Mouse (Mus musculus) embryonic facial prominence, embryonic 10.5 days (tissue): ENCODE data around the gene Sparcl1. TPM values are rescaled to one million over a fixed set of nuclear protein-coding genes. Genes with fewer than 3 reads are reported as not detected.

Experiments used
- DNase-seq: peaks from one replicate; pipeline ENCODE4 v3.0.0-alpha.2; 2017; ENCODE audit warnings: low spot score
- H3K27ac ChIP-seq: fragments of 300-500 bp; sonication (generic); replicated peaks from 2 replicates; pipeline ENCODE4 v1.5.1; 2016; ENCODE audit warnings: mild to moderate bottlenecking
- H3K27me3 ChIP-seq: fragments of 300-500 bp; sonication (generic); replicated peaks from 2 replicates; pipeline ENCODE4 v1.6.1; 2016; ENCODE audit warnings: low read depth, mild to moderate bottlenecking; ENCODE audit not compliant: poor library complexity, severe bottlenecking
- H3K36me3 ChIP-seq: fragments of 300-500 bp; sonication (generic); replicated peaks from 2 replicates; pipeline ENCODE4 v1.6.1; 2016; ENCODE audit warnings: mild to moderate bottlenecking, moderate library complexity
- H3K4me1 ChIP-seq: fragments of 300-500 bp; sonication (generic); 2 replicates; pipeline ENCODE4 v1.6.1; 2016
- H3K4me3 ChIP-seq: fragments of 300-500 bp; sonication (generic); 2 replicates; pipeline ENCODE4 v1.5.1; 2016; ENCODE audit warnings: mild to moderate bottlenecking, moderate library complexity
- H3K9me3 ChIP-seq: fragments of 300-500 bp; sonication (generic); 2 replicates; pipeline ENCODE4 v1.6.1; 2016; ENCODE audit warnings: mild to moderate bottlenecking
- WGBS: fragments of 180-500 bp; shearing (Covaris S2); methylation state at CpG from one replicate; pipeline ENCODE4 v1.1.7; 2016; 5-methylcytosine and 5-hydroxymethylcytosine counted together
- polyA plus RNA-seq: library from polyadenylated mRNA; unstranded; fragments of >200 nt; fragmentation: Nextera tagmentation; extraction: Ambion mirVana; gene quantifications from 2 replicates; pipeline ENCODE4 v1.2.1, GENCODE M21; 2016

The Sparcl1 gene
- polyA plus RNA-seq, 1 experiment from 2014 or later = 28.3 TPM

DNA sequence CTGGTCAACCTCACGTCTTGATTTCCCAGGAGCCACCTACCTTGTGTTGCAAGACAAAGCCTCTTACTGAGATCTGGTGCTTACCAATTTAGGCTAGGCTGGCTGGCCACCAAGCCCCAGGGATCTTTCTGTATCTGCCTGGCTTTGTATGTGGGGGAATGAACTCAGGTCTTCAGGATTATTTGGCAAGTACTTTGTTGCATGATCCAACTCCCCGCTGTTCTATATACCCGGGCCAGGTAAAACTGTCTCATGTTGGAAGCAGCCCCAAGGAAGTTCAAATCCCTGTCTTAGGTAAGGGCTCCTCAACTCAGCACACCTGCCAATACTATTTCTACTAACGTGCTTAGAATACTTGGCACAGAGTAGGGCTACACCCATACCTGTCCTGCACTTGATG, 17.4 kb upstream of the Sparcl1 start:
- DNase-seq = no peak
- Histone ChIP-seq H3K9me3 (no peaks in the 10 kb centered on the region), H3K27me3 (no peaks in the 10 kb centered on the region), H3K36me3 (no peaks in the 10 kb centered on the region), H3K4me1 (peaks cover 21% of the 10 kb centered on the region), H3K4me3 (no peak overlapping the region), H3K27ac (no peak overlapping the region)
- 93% methylated on average over 4 of the region's 4 CpGs for WGBS

DNA sequence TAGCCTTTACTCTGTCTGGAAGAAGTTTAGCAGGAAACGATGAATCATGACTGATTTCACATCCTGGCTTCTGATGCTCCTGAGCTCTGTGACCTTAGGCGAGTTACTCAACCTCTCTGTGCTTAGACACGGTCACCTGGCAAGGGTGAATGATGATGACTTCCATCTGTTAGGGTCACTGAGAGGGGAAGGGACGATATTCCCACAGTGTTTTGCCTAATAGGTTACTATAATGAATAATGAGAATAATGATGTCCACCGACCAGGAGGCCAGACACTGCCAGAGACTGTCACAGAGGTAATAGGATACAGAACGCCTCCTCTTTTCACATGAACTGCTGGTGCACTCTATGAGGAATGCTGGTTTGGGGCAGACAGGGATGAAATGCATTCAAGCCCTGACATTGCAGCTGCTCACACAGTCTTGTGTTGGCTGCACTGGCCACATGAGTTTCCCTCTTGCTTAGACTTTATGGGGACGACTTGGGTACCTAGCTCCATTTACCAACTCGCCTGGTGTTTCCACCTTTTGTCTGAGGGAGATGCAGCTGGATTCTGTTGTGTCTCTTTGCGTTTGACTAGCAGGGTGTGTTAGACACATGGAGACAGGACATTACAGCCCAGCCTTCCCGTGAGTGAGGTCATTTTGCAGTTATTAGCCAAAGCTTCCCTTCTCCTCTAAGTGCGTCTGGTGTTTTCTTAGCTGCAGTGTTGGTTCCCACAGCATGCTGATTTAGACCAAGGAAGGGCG, 14.9 kb upstream of the Sparcl1 start:
- Histone ChIP-seq H3K4me3 (no peak overlapping the region), H3K9me3 (no peaks in the 10 kb centered on the region), H3K27me3 (no peaks in the 10 kb centered on the region), H3K4me1 (peaks cover 21% of the 10 kb centered on the region), H3K36me3 (no peaks in the 10 kb centered on the region), H3K27ac (peak overlapping the region; percentile 81)
- DNase-seq = peak; percentile 51
- WGBS = 44% methylated on average over 12 of the region's 12 CpGs

DNA sequence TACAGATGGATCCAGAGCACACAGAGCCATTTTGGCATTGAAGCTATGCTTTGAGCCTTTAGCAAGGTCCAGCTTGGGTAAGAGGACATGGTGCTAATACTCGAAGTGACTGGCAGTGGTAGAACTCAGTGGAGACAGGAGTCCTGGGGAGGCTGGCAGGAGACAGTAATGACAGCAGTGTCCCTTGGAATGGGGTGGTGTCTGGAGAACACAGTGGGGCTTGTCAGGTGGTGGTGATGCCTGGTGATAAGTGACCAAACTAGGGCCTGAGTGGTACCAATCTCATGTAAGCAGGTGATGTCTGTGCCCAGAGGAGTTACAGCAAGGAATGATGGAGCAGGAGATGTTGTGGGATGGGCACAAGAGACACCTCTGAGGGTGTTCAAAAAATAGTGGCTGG, 13.8 kb upstream of the Sparcl1 start:
- no peak overlapping the region for H3K4me3 ChIP-seq
- H3K27me3 ChIP-seq = no peaks in the 10 kb centered on the region
- no peaks in the 10 kb centered on the region for H3K36me3 ChIP-seq
- 82% methylated on average over 1 of the region's 1 CpGs for WGBS
- no peaks in the 10 kb centered on the region for H3K9me3 ChIP-seq
- H3K27ac ChIP-seq = no peak overlapping the region
- H3K4me1 ChIP-seq = peaks cover 21% of the 10 kb centered on the region
- no peak for DNase-seq

DNA sequence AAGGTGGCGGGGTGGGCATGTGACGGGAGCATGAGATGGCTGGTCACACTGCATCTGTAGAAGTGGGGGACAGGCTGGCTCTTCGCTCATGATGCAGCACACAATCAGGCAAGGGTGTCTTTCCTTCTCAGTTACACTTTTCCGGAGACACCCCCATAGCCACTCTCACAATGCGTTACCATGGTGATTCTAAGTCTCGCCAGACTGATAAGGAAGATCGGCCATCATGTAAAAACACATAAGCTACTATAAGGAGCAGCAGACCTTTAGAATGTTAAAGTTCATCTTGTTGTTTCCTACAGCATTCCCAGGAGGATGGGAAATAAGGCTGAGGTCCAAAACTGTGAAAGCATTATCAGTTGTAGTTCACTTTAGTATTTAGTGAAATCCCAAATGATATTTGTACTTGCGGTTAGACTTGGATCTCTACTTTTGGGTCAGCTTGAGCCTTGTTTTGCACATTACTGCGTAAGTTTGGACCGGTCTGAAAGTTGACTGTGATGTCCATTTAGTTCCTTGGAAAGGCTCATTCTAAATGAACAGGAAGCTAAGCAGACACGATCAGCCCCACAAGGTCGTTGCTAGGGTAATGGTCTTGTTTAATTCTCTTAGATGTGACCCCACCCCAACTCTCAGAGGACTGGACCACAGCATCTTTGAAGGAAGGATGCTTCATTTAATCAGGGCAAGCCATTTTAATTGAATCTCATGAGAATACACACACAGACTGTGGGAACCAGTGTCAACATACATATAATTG, 13.2 kb upstream of the Sparcl1 start:
- WGBS = 89% methylated on average over 12 of the region's 12 CpGs
- H3K27me3 ChIP-seq = no peaks in the 10 kb centered on the region
- H3K36me3 ChIP-seq = no peaks in the 10 kb centered on the region
- H3K4me1 ChIP-seq = peaks cover 21% of the 10 kb centered on the region
- DNase-seq = no peak
- H3K9me3 ChIP-seq = no peaks in the 10 kb centered on the region
- H3K4me3 ChIP-seq = no peak overlapping the region
- no peak overlapping the region for H3K27ac ChIP-seq

DNA sequence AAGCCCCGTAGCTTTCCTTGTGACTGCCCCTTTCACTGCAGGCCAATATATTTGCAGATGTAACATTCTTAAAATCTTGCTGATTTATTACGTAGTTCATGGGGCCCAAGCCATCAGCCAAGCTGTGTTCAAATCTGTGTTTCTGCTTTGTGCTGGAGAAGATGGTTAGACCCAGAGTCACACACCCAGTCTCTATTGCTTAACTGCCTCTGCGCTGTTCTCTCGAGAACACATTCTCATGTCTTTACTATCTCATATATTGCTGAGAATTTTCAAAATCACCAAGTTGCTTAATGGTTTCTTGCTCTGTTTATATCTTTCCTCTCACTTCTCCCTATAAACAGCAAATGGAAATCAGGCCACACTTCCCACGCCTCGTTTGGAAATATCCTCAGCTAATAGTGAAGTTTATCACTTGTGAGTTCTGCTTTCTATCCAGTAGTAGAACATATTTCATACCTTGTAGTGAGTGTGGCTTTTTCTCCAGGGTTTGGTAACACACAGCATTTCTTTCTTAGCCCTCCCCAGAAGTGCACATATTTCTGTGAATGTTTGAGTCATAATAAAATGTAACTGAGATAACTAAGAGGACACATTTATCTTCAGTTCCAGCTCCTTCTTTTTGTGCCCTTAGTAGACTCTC, 10.6 kb upstream of the Sparcl1 start:
- no peak overlapping the region for H3K4me3 ChIP-seq
- H3K27ac ChIP-seq = no peak overlapping the region
- H3K9me3 ChIP-seq = no peaks in the 10 kb centered on the region
- no peak for DNase-seq
- H3K27me3 ChIP-seq = no peaks in the 10 kb centered on the region
- H3K36me3 ChIP-seq = no peaks in the 10 kb centered on the region
- WGBS = 91% methylated on average over 6 of the region's 6 CpGs
- peaks cover 21% of the 10 kb centered on the region for H3K4me1 ChIP-seq

DNA sequence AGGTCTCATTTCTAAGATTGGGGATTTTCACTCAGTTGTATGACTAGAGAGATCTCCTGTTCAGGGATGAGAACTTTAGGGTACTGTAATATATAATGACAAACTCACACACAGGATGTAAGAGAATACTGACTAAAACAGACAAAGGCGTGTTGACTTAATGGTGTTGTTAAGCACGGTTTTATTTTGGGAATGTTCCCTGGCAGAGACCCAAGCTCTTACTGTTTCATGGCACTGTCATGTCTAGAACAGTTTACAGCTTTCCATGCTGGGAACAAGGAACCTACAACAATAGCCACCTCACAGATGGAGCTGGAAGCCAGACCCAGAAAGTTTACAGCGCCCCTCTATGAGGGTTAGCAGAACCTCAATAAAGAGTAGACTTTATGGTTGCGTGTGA, 2.4 kb upstream of the Sparcl1 start:
- H3K27ac ChIP-seq = no peak overlapping the region
- H3K4me1 ChIP-seq = peaks cover 38% of the 10 kb centered on the region
- WGBS = 95% methylated on average over 4 of the region's 4 CpGs

DNA sequence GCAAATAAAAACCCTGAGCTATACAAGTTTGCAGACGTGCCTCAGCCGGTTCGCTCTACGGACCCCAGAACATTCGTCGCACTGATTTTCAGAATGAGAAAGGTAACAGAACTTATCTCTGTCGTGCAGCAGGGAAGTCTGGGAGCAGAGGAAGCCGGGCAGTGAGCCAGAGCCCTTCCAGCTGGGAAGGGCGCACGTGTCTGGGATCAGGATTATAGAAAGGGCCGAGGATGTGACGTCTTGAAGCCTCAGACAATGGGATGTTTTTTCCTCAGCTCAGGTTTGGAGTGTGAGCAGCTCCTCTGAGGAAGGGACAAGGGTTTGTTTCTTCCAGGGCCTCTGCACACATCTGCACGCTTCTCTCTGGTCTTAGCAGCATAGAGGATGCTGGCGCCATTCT, 1.6 kb upstream of the Sparcl1 start:
- no peaks in the 10 kb centered on the region for H3K27me3 ChIP-seq
- H3K4me1 ChIP-seq = peaks cover 45% of the 10 kb centered on the region
- H3K9me3 ChIP-seq = no peaks in the 10 kb centered on the region
- H3K4me3 ChIP-seq = no peak overlapping the region
- 68% methylated on average over 14 of the region's 14 CpGs for WGBS
- no peak for DNase-seq
- peak overlapping the region; percentile 7; the same call in 1 of the 2 replicates for H3K27ac ChIP-seq
- H3K36me3 ChIP-seq = no peaks in the 10 kb centered on the region

More for the DNA sequence above, 2.4 kb upstream of the Sparcl1 start:
- DNase-seq = no peak
- Histone ChIP-seq H3K9me3 (no peaks in the 10 kb centered on the region), H3K4me3 (no peak overlapping the region), H3K27me3 (no peaks in the 10 kb centered on the region), H3K36me3 (no peaks in the 10 kb centered on the region)

DNA sequence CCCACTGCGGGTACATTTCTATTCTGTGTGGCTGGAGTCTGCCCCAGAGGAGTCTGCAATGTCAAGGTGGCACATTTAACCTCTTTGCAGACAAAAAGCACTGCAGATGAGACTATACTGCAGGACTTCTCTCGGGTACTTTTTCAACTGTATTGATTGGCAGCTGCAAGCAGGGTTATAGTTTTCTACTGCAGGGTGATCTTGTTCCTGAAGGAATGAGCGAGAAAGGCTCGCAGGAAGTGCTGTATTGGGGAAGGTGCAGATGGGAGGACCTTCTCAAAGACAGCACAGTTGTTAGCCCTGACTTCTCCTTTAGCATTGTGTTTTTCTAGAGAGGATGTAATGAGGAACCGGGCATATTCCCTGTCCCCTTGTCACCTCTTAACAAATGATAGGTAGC, 1.0 kb downstream of the Sparcl1 start:
- WGBS = 17% methylated on average over 5 of the region's 5 CpGs
- H3K36me3 ChIP-seq = no peaks in the 10 kb centered on the region
- peak overlapping the region; percentile 87 for H3K27ac ChIP-seq
- no peaks in the 10 kb centered on the region for H3K9me3 ChIP-seq
- peaks cover 71% of the 10 kb centered on the region for H3K4me1 ChIP-seq
- peak; percentile 20 for DNase-seq
- no peaks in the 10 kb centered on the region for H3K27me3 ChIP-seq
- peak overlapping the region; percentile 43 for H3K4me3 ChIP-seq

DNA sequence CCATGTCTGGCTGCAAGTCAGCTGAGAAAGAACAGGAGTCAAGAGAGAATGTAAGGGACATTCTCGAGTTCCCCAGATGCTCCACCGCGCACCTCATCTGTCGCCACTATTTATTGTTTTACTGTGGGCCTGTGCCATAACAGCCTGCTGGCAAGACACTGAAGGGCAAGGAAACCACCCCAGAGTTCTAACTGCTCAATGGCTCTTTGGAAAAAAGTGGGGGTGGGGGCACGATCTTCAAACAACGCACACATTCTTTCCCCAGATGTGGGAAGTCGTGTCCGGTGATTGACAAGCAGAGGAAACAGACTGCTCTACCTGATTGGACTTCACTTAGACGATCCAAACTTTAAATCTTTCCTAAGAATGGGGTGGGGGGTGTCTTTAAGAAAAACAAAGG, 1.5 kb downstream of the Sparcl1 start:
- Histone ChIP-seq H3K4me1 (peaks cover 74% of the 10 kb centered on the region), H3K9me3 (no peaks in the 10 kb centered on the region), H3K4me3 (peak overlapping the region; percentile 43), H3K36me3 (no peaks in the 10 kb centered on the region), H3K27me3 (no peaks in the 10 kb centered on the region), H3K27ac (peak overlapping the region; percentile 87)
- WGBS = 10% methylated on average over 9 of the region's 9 CpGs
- peak; percentile 69 for DNase-seq

DNA sequence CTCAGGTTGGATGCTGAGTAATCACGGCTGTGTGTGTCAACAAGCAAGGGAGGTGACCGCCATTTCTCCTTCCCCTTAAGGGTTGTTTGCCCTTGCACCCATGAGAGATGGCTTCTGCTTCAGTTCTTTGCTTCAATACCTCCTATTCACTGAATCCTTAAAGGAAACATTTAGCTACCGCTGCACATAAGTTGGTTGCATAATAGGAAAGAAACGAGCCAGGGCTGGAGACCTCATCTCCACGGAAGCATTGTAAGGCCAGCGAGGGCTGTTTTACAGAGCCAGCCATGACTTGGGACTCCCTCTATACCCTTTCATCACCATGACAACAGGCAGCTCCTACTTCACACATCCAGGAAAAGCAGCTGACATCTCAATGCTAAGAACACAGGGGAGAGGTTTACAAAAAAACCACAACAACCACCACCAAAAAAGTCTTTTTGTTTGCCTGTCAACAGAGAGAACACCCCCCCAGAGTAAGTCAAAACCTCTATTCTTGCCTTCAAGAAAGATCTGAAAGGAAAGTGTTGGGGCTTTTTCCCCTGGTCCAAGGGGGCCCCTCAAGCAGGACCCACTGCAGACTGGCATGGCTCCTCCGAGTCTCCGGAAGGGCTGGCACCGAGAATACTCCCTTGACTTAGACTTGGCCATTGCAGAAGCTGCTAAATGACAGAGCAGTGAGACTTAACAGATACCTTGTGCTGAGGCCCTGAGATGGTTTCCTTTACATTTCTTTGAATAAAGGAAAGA, 3.2 kb downstream of the Sparcl1 start:
- peak; percentile 38 for DNase-seq
- WGBS = 36% methylated on average over 9 of the region's 9 CpGs
- peaks cover 79% of the 10 kb centered on the region for H3K4me1 ChIP-seq
- H3K27ac ChIP-seq = peak overlapping the region; percentile 87
- no peaks in the 10 kb centered on the region for H3K9me3 ChIP-seq
- H3K27me3 ChIP-seq = no peaks in the 10 kb centered on the region
- no peak overlapping the region for H3K4me3 ChIP-seq
- no peaks in the 10 kb centered on the region for H3K36me3 ChIP-seq

DNA sequence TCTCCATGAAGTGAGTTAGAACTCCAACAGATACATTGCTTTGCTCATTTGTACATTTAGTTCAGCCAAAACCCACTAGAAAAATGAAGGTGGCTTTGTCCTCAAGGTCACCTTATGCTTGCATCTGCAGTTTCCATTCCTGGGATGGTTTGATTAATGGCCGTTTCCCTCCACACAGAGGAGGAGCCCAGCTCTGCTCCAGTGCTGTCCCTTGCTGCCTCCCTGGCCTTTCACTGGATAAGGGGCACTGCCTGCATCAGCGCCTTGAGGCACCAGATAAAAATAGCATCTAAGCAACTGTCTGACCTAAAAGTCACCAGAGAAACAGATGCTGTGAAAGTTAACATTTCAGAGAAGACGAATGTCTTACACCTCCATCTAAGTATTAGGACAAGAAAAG, 4.0 kb downstream of the Sparcl1 start:
- Histone ChIP-seq H3K27ac (peak overlapping the region; percentile 87), H3K36me3 (no peaks in the 10 kb centered on the region), H3K27me3 (no peaks in the 10 kb centered on the region), H3K4me1 (peaks cover 74% of the 10 kb centered on the region), H3K9me3 (no peaks in the 10 kb centered on the region), H3K4me3 (peak overlapping the region; percentile 46; the same call in 1 of the 2 replicates)
- 24% methylated on average over 3 of the region's 3 CpGs for WGBS
- DNase-seq = no peak

DNA sequence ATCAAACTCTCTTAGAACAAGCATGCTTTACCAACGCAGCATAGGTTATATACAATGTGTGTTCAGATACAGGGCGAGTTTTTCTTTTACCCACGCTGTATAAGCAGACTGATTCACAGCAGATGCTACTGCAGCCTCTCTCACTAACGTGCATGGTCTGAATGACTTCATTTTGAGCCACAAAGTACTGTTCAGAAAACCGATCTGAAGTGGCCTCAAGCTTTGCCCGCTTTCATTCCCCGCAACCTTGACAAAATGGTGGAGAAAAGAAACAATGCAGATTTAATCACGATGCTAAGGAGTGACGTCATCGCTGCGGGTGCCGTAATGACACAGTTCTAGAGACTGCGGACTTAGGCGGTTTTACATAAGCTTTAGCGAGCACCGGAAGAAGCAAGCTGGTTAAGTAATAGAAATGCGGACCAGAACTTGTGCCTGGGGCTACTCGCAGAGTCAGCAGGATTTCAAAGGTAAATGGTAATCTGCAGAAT, 4.6 kb downstream of the Sparcl1 start:
- peak overlapping the region; percentile 87 for H3K27ac ChIP-seq
- no peaks in the 10 kb centered on the region for H3K9me3 ChIP-seq
- no peaks in the 10 kb centered on the region for H3K27me3 ChIP-seq
- H3K36me3 ChIP-seq = no peaks in the 10 kb centered on the region
- H3K4me1 ChIP-seq = peaks cover 79% of the 10 kb centered on the region
- H3K4me3 ChIP-seq = peak overlapping the region; percentile 46
- peak; percentile 72 for DNase-seq
- WGBS = 12% methylated on average over 18 of the region's 18 CpGs
